Mouse (Mus musculus) WW6 (cell line): ENCODE results near the gene Med23.
A peak's percentile ranks its signal among the peaks of the same experiment; 100 is the strongest.

Experiments
- DNase-seq: peaks from one replicate; pipeline ENCODE4 v3.0.0-alpha.2; 2013; ENCODE audit warnings: low read depth, low spot score

The Med23 gene

DNA sequence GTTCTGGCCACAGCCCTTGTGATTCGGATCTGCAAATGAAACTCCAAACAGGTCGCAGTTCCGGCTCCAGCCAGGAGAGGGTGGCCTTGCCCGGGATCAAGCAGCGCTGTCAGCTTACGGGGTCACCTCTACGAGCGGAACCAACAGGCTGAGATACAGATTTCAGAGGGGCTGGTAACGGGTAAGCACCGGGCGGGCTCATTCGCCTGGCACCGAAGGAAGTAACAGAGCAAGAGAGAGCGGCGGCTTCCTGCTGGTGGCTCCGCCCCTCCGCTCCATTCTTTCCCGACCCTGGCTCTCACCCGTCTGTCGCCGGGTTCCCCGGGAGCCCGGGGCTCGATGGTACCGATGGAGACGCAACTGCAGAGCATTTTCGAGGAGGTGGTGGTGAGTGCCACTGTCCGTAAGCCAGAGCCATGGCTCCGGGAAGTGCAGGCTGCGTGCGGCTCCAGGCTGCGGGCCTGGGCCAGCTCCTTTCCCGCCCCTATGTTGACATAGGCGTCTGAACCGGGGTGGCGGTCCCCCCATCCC lies at the start of gene Med23:
Gene Med23 (plus strand): TSS at position 227 of the 531 bp plus-strand sequence.
- peak; percentile 94 for DNase-seq

DNA sequence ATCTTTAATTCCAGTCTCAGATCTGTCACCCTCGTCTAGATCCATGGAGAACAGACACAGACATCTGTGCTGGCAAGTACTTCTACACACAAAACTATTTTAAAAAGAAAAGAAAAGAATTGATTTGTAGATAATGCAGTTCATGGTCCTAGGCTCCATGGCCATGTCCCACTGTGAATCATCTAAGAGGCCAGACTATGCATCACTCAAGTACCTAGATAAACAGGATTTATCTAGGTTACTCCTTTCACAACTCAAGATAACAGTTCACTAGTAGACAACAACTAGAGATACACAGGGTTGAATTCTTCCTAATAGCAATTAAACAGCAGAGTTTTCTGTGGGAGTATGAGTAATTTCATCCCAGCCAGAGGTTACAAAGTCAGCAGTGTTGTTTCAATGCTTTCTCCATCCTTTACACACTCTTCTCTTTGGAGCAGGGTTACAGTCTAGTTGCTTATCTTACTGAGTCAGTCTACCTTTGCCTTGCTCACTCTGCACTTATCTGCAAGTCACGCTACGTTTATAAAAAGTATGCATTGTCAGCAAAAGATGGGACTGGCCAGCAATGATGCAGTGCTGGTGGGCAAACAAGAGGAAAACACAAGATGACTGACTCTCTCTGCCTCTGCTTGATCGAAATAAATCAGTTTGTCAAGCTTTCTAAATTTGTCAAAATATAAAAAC lies 47.7 kb upstream of the Med23 start:
- no peak for DNase-seq

DNA sequence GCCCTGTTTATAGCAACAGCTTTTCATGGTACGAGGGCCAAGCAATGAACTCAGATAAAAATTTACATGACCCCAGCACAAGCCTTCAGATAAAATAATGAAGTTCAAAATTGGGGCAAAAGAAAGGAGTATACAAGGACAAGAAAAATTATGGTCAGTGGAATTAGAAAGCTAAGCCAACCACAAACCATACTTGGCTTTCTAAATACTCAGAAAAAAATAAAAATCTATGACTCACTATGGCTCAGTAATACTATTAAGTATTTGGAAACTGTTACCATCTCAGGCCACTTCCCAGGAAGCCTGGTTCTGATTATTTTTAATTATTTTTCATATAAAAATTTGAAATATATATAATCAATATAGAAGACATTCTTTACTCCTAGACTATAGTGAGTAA lies 46.9 kb upstream of the Med23 start:
- DNase-seq, result no peak

DNA sequence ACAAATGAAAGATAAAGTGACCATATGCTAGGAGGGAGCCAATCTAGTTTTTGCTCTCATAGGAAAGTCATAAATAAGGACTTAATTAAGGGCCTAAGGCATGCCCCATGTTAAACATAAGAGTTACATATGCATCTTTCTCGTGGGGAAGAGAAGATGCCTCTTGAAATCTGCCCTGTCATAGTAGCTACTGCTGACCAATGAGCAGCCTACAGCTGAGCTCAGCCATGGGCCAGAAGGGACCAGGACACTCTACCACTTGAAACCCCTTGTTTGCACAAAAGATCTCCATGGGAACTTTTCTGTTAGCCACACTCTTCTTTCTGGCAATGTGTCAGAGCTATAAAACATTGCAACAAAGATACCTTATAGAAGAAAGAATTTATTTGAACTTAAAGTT lies 46.5 kb upstream of the Med23 start:
- DNase-seq, result no peak

DNA sequence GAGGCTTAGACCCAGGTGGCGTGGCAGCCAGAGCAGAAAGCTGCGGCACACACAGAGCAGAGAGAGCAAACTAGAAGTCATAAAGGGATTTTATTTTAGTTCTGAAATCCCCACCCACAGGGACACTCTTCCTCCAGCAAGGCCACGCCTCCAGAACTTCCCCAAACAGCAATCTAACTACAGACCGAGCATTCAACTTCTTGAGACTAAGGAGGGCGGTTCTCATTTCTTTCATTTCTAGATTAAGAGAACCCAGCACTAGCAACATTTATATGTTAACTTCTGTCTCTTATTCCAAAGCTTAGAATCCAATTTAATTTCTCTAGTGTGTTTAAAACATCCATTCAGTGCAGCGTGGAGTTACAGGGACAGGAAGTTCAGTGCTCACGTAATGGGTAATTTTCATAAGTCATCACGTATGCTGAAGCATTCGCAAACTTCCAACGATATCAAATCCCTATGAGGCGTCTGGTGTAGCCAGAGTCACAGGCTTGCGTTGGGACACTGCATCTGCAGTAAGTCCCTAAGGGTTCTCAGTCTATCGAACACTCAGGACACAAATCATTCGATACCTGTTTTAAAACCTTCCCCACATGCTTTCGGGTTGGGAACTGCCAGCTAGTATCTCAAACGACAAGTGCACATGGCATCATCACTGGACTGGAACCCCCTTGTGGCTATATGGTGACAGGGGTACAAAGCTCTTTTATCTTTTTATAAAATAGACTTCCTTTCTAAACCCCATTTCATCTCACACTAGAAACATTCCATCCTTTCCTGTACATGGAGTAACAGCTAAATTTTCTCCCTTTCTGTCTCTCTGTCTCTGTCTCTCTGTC lies 45.9 kb upstream of the Med23 start:
- no peak for DNase-seq

DNA sequence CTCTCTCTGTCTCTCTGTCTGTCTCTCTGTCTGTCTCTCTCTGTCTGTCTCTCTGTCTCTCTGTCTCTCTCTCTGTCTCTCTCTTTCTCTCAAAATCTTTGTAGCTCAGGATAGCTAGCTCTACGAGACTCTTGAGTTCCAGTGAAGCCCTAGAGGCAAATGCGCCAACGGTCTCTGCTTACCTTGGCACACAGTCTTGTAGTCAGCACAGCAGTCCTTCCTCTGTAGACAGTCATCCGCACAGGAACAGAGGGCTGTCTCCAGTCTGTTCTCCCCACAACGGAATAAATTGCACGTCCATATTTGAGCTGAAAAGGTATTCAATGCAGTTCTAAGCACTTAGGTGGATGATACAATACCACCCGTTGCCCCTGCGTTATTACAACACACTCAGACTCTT lies 45.2 kb upstream of the Med23 start:
- DNase-seq, result no peak

DNA sequence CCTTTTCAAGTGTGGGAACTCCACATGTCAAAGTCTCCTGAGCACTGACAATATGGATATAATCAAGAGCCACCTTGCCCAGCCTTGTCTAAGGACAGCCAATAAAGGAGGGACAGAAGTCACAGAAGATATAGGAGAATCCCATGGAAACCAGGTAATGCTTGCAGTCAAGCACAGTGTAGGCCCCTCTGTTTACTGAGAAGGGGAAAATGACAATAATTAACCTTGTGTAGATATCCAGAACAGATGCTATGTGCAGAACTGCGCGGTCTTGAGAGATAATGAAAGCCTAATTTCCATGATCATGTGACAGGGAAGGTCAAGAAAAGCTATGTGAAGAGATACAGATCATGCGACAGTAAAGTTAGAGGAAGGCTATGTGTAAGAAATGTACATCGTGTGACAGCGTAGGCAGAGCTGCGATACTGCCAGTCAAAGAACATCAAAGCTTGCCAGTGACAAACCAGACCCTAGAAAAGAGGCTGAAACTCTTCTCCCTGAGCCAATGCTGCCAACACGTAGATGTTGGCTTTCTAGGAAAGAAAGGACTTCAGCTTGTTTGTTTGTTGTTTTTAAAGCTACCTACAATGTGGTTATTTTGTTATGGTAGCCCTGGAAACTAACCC lies 44.2 kb upstream of the Med23 start:
- DNase-seq, result no peak

DNA sequence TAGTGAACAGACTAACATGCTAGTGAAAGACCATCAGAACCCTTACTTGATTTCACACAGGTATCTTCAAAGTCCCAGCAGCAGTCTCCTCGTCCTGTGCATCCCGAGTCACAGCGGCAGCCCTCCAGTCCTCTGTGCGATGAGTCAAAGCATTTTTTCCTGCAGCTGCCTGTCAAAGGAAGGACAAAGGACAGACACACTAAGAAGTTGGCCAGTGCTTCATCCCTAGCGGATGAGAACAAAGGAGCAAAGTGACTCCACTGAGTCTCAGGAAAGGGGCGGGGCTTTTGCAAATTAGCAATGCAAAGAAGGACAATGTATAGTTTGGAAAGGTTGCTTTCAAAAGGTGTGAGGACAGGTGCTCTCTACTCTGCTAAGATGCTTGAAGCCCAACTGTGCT lies 43.7 kb upstream of the Med23 start:
- DNase-seq, result peak; percentile 34

DNA sequence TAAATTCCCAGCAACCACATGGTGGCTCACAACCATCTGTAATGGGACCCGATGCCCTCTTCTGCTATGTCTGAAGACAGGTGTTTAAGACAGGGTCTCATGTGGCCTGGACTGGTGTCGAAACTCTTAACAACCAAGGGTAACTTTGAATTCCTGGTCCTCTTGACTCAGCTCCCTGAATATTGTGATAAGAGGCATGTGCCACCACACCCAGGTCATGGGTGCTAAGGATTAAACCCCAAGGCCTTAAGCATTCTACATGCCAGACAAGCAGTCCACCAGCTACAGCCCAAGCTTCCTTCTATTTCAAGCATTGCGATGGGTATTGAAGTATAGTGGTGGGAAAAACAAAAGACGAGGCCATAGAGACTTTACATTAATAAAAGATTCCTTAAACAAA lies 41.6 kb upstream of the Med23 start:
- no peak for DNase-seq

DNA sequence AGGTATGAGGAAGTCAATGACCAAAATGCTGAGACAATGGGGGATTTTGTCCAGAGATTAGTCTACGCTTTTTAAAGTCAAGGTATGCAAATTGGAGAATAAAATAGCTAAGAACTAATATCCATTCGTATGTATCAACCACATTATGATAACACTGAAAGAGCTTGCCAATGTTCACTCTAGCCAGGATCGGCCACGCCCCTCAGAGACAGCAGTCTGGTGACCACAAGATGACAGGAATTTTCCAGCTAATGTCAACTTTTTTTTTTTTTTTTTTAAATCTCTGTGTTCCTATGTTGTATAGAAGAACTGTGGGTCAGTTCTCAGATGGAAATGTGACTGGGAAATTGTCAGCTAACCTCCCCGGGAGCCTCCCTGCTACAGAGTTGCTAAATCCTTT lies 39.3 kb upstream of the Med23 start:
- no peak for DNase-seq

DNA sequence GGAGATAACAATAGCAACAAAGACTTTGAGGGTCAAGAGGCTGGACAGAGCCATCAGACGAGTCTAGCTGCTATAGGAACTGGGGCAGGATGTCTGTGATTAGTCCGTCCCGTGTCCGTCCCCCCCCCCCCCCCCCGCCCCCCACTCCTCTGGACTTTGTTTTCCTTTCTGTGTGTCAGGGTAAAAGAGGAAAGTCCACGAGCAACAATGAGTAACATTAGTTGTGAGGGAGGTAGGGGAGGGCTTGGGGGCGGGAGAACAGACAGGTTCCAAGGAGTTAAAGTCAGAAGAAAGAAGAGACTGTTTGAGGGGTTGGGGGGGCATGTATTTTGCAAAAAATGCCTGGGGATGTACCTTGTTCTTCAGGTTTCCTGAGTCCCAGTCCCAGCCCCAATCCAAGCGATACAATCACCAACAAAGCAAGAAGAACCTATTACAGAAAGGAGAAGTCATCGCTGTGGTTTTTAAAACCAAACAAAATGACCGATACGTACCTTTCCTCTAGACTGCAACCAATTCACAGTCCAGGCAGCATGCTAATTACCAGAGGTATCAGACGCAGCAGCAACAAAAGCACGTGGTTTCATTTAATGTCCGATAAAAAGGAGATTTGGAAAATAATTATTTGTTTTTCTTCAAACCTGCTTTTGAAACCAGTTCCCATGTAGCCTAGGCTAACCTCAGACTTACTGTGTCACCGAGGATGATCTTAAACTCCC lies 38.2 kb upstream of the Med23 start:
- DNase-seq, result no peak

DNA sequence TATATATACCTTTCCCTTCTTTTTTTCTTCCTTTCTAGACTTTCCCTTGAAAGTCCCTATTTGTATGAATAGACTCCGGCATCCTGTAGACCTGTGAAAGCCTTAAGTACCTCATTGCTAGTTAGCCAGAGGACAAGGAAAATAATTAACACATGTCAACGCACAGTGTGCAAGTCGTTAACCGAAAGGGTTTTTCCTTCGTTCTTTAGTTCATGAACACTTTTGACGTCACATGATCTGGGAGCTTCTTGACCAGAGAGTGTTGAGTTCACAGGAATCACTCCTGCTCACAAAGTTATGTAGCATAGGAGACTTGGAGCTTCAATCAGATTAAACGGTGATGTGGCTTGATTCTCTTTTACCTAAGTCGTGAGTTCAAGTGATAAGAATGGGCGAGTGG lies 37.5 kb upstream of the Med23 start:
- no peak for DNase-seq

DNA sequence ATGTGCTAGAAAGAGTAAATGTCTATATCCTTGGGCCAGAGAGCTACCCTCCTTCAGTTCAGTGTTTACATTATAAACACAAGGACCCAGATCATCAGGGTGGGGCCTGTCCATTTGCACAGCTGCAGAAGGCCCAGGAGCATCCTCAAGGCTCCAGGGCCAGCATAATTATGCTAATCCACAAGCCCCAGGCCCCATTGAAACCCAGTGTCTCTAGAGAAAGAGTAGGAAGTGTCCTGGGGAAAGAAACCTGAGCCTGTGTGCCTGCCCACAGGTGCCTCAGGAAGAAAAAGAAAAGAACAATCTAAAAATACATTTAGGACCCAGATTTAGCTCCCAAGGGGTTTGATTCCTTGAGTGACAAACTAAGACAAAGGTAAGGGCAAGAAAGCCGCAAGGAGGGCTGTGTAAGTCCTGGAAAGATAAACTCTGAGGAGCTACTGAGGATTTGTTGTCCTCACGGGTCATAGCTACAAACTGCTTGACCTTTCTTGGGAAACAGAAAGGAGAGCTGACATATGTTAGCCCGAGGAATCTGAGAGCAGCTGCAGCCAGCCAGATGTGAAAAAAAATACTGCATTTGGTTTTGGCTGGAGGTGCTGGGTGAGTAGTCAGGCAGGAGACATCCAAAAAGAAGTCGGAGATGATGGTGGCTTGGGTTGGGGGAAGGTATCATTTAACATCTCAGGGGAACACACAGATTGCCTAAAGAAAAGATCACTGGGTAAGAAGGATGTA lies 35.0 kb upstream of the Med23 start:
- no peak for DNase-seq

DNA sequence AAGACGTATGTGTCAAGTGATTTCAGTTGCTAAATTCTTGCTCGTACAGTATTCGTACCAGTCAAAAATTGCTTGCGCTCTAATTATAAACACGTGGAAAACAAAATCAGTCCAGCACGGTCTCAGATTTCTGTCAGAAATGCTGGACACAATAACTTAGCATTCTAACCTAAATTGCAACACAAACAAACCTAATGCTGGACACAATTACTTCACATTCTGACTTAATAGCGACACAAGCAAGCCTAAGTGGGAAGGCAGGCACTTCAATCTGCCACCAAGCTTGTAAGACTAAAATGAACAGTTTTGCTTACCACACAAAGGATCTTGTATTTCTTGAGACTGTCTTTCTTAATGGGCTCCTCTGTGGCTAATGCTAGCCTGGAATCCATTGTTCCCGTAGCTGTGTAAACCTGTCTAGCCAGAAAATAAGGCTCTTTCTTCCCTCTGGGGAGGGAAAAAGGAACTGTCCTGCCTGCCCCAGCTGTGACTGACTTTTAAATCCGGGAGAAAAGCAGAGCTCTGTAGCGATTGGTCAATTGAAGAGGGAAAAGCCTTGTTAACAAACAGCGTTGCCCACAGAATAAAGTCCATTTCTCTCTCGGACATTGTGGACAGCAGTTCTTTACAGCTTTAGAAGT lies 34.0 kb upstream of the Med23 start:
- no peak for DNase-seq

DNA sequence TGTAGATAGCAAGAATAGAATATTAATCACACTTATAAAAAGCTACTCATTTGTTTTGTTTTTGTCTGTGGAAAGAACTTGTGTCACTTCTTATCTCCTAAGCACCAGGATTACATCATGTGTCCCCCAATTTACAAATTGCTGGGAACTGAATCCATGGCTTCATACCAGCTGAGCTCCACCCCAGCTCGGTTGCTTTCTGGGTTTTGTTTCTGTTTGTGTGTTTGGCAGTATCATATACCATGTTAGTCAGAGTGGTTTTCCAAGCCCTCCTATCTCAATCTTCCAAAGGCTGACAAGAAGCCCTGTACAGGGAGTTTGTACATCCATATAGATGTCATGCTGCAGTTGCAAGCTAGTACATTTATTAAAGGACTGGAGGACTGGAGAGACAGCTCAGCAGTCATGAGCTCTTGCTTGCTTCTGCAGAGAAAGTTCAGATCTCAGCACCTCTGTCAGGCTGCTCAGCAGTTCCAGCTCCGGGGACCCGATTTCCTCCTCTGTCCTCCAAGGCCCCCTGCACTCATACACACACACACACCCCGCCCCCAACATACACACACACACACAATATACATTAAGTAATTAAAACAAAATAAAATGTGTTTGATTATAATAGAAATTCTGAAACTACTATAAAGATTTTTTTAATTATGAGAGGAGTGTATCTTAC lies 33.3 kb upstream of the Med23 start:
- no peak for DNase-seq

DNA sequence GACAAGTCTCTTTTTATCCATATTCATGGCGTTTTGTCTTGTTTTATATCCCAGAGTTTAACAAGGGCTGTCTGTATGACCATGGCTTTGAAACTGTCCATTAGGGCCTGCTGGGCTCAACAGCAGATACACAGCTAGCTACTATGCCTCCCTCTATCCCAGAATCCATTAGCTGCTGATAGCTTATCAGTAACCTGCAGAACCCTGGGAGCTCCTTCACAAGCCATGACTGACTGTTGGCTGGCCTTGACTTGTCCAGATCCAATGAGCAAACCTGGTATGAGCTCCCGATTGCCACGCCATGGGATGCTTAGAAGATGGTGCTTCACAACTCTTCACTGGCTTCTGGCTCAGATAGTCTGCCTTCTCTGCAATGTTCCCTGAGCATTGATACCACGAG lies 29.0 kb upstream of the Med23 start:
- DNase-seq, result no peak

DNA sequence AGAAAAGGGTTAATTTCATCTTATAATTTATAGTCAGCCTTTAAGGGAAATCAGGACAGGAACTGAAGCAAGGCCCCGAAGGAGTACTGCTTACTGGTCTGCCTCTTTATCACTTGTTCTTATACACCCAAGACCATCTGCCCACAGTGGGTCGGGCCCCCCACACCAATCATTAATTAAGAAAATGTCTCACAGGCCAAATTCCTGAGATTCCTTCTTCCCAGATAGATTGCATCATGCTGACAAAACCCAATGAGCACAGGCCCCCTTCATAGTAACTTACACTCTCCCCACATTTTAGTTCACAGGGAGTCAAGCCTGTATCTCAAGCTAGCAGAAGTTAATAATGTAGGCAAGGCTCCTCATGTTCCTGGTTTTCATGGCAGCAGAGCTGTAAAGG lies 27.8 kb upstream of the Med23 start:
- DNase-seq, result no peak

DNA sequence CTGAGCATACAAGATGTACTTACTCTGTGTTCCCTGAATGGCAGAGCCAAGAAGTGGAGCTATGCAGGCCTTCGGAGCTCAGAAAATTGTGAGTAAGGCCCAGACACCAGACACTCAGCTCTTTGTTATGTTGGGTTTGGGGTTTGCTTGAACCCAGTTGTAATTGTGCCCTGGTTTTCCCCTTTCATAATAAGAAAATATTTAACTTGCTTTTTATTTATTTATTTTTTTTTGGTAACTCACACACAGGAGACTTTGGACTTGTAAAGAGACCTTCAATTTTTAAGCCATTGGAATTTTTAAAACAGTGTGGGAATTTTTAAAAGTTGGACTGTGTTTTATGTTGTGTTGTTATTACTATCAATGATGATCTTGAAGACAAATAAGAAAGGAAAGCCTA lies 27.1 kb upstream of the Med23 start, which contains the start of gene Enpp3:
Gene Enpp3 (minus strand): TSS at position 148 of the 400 bp plus-strand sequence.
- DNase-seq, result no peak

DNA sequence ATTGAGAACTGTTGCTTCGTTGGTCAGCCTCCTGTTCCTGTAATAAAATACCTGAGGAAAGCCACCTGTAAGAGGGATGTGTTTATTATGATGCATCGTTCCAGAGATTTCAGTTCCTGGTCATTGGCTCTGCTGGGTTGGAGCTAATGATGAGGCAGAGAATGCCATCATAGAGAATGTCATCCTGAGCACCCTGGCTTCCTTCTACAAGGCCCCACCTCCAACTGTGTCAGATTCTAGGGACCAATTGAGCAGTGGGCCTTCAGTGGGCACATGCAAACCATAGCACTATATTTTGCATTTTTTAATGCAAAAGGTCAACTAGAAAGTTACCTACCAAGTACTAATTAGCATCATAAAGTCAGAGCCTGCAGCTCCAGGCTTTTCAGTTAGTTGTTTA lies 6.6 kb upstream of the Med23 start:
- DNase-seq, result no peak

DNA sequence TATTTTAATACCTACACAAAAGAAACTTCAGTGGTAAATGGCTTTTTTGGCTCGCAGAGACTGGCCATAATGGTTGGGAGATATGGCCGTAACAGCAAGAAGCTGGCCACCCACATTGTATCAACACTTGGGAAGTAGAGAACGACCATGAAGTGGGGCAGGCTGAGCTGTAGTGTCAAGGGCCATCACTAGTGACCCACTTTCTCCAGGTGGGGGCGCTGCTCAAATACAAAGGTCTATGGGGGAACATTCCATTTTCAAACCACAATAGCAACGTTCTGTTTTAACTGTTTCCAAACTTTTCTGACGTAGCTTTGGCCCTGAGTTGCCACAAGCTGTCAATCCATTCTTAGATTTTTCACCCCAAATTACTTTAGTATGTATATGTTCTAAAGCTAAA lies 5.4 kb upstream of the Med23 start:
- no peak for DNase-seq
